Mouse (Mus musculus): Measurements from ENCODE around the gene Klhl29.

DNA sequence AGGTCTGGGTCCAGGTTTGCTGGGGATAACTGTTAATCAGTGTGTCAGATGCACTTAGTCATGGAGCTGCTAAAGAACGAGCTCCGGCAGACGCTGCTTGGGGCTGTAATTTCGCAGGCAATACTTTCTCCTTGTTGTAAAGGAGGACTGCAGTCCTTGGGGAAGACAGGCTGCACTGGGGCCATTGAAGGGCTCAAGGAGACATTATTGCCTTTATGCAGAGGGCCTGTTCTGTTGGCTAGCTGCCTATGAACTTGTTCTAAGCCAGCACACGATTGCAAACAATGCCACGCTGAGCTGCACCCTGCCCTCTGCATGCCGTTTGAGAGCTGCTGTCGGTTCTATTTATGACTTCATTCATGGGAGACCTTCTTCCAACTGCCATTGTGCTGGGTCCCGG lies 120.4 kb downstream of the Klhl29 start:
- TF ChIP-seq CTCF (IDR thresholded peaks at IDR 0.05; ENCODE audit: control insufficient read depth, insufficient read depth, insufficient read length) (no peak), CEBPB (IDR thresholded peaks at IDR 0.05; ENCODE audit: low read depth) (no peak), MAX (IDR thresholded peaks at IDR 0.05) (no peak), MYOG (IDR thresholded peaks at IDR 0.05; ENCODE audit: control insufficient read depth, extremely low read depth, insufficient read length) (no peak), MYOD1 (IDR thresholded peaks at IDR 0.05; ENCODE audit: control insufficient read depth, insufficient read length, low read depth) (no peak), USF1 (IDR thresholded peaks at IDR 0.05; ENCODE audit: low read depth) (no peak)

Measured in C2C12 (cell line).